Mouse (Mus musculus) layer of hippocampus, adult 9-10 months (tissue): Measurements from ENCODE around the gene Adamts9.

ENCODE experiments used
- DNase-seq: peaks from one replicate; pipeline ENCODE4 v3.0.0; 2022; ENCODE audit warnings: low spot score

The Adamts9 gene

DNA sequence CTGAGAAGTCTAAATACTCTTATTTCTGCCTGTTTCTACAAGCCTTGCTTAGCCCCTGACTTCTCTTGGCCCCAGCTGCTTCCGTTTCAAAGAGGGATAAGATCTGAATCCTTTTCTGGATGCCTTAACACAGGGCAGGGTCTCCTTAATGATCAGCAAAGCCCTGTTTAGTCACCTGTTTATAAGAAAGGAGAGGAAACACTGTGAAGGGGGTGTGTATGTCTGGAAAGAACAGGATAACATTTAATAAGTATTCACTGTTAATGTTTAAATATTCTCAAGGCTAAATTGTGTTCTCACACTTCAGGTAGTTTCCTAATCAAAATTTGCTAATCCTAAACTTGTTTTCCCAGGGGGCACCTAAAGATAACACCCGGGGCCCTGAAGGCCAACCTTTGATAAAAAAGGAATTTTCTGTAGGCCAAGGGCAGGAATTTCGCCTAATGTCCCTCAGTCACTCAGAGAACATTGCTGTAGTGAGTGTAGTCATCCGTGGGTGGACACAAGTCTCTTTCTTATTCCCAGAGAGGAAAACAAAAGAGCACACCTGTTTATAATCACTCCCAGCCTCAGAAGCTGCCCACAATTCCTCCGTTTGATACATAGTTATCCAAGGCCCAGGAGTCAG lies 82.9 kb downstream of the Adamts9 start:
- DNase-seq: no peak

DNA sequence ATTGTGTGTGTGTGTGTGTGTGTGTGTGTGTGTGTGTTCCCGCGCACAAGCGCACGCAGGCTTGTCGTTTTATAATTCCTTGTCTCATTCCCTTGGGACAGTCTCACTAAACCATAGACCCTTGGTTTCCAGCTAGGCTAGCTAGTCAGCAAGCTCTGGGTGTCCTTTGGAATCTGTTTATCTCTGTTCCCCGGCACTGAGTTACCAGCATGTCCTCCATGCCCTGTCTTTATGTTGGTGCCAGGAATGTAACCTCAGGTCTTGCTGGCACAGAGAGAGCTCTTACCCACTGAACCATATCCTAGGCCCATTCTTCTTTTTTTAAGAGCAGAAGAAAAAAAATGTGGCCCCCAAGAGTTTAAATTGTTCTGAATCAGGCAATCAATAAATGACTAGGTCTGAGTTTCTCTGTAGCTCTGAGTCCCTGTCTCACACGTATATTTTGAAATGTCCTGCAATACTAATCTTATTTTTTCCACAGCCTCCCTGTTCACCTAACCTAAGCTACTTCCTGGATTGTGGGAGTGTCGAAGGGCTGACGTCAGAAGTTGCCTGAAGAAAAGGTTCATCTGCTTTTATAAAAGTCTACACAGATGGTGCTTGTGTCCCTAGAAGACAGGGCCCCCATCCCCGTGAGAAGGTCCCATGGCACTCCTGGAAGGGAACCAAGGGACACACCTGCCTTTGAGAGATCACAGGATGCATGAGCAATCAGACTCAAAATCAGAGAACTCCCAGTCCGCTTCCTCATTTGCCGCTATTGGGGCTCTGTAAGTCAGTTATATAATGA lies 84.4 kb downstream of the Adamts9 start:
- no peak for DNase-seq

- no peak for DNase-seq
Measured at GRCm38 (mm10) chr6:92857761-92858160, 85.5 kb downstream of the Adamts9 start.

GRCm38 (mm10) chr6:92854873-92855272 lies 88.4 kb downstream of the Adamts9 start:
- no peak for DNase-seq

GRCm38 (mm10) chr6:92850250-92850649 lies 93.0 kb downstream of the Adamts9 start:
- DNase-seq: peak; percentile 36

DNA sequence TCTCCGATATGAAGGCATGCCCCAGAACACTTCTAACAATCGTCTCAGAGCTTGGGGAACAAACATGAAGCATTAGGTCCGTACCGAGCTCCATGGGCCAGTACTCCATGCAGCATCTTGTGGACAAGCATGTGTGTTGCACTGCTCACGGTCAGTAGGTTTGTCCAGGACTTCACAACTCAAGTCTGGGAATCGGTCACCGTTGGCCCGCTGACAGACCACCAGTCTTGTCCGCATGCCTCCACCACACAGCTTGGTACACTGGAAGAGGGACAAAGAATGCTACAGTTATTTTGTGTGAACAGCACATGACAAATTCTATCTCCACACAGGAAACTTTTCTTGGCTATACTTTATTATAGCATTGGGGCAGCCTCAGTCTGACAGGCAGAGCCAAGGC lies 94.1 kb downstream of the Adamts9 start:
- no peak for DNase-seq

- DNase-seq: no peak
Measured at GRCm38 (mm10) chr6:92846614-92847013, 96.7 kb downstream of the Adamts9 start.

- DNase-seq: no peak
Measured at GRCm38 (mm10) chr6:92845898-92846297, 97.4 kb downstream of the Adamts9 start.

GRCm38 (mm10) chr6:92843474-92843873 lies 99.8 kb downstream of the Adamts9 start:
- DNase-seq: no peak

DNA sequence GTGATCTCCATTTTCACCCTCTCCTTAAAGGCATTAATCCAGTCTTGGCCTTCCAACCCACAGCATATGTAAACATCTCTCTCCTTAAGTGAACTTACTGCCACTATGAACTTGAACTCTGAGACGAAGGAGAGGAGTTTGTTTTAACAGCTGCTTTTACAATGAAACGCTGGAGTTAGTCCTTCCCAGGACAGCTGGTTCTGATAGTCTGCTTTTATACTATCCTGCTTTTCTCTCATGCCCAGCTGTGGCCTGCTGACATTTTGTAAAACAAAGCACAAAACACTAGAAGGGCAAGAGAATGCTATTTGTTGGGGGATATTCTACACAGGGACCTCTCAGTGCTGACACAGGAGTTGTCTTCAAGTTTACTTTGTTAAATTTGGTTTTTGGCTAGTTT lies 101.3 kb downstream of the Adamts9 start:
- DNase-seq: no peak

DNA sequence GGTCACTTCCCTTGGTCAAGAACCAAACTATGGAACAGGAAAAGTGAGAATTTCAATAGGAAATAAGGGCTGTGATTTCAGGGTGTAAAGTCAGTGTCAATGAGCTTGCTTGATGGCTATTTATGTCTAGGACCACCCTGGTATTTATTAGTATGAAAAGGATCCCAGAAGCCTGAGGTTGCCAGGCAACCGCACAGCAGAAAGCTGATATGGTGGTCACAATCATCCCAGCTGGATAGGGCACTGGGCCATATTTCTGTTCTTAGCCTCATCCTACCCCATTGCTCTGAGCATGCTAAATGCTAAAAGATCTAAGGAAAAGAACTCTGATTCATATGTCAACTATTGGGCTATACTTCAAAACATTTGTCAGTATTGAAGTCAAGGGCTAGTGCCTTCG lies 112.2 kb downstream of the Adamts9 start:
- DNase-seq: no peak

DNA sequence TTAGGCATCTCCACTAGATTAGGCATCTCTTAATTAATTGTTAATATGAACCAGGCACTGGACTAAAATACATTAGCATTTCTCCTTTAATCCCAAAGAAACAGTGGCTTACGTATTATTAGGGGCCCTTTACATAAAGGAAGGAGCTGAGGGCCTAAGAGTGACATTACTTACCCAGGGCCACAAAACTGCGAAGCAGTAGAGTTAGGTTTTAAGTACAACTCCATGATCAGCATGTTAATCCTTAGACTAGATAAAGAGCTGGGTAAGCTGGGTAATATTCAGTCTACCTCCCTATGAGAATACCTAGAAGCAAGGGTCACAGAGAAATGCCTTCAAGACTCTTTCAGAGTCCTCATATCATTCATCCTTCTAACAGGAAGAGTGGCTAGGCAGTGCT lies 114.1 kb downstream of the Adamts9 start:
- DNase-seq: no peak

- DNase-seq: no peak
Measured at GRCm38 (mm10) chr6:92827360-92827759, 115.9 kb downstream of the Adamts9 start.

- DNase-seq: no peak
Measured at GRCm38 (mm10) chr6:92826561-92826960, 116.7 kb downstream of the Adamts9 start.

- DNase-seq: no peak
Measured at GRCm38 (mm10) chr6:92823991-92824390, 119.3 kb downstream of the Adamts9 start.

GRCm38 (mm10) chr6:92822006-92822405 lies 121.3 kb downstream of the Adamts9 start:
- DNase-seq: no peak

GRCm38 (mm10) chr6:92821606-92822005 lies 121.7 kb downstream of the Adamts9 start:
- no peak for DNase-seq

DNA sequence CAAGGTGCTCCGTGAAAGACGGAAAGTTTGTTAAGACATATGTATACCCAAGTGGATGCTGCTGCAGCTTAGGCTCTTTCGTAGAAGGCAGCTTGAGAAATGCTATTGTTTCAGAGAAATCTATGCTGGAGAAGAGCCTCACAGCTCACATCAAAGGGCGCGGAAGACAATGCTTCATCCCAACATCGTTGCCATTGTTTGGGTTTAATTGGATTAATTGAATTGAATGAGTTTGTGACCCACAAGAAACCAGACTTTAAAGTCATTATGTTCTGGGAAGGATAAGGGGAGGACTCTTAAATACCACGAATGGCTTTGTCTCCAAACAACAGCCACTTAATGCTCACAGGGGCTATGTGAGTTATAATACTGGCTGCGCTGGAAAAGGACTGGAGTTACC lies 125.6 kb downstream of the Adamts9 start:
- no peak for DNase-seq

DNA sequence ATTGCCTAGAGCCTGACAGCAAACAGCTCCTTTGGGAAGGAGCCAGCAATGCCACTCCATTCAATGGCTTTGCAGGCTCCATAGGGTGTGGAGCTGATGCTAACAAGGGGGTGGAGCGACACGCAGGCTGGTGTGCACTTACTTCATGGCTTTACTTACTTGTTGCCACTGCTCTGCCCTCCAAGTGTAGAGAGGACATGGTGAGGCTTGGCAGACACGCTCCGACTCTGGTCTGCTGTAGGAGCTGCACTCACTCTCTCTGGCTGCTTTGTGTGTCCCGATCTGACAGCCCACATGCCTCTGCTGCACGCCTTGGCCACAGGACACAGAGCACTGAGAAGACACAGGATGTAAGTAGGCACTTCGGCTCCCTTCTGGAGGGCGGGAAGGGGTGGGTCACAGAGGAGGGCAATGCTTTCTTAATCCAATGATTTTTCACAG lies 127.0 kb downstream of the Adamts9 start, which contains the start of gene A730049H05Rik:
A730049H05Rik (plus strand) TSS at position 168 of the 441 bp plus-strand sequence.
- no peak for DNase-seq

- peak; percentile 26 for DNase-seq
Measured at GRCm38 (mm10) chr6:92812702-92813370, 130.5 kb downstream of the Adamts9 start.

GRCm38 (mm10) chr6:92811566-92811965 lies 131.7 kb downstream of the Adamts9 start:
- no peak for DNase-seq

GRCm38 (mm10) chr6:92810628-92811027 lies 132.7 kb downstream of the Adamts9 start:
- DNase-seq: no peak

DNA sequence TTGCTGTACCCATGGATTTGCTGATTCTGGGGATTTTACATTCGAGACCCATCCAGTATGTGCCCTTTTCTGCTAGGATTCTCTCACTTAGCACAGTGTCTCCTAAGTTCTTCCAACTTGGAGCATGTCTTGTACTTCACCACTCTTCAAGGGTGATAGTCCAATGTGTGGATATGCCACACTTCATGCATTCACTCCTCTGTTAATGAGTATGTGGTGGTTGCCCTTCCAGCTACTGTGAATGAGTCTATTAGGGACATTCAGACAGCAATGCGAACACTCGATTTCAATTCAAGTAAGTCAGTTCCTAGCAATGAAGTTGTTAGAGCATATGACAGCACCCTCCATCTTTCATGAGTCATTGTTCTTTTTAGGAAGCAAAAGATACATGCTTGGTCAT lies 133.5 kb downstream of the Adamts9 start:
- DNase-seq: no peak
